Mouse (Mus musculus) megakaryocyte progenitor cell, adult 5-6 weeks (primary cell): Measurements from ENCODE around the gene Ube2j2. TPM values are rescaled to one million over a fixed set of nuclear protein-coding genes. Genes with fewer than 3 reads are reported as not detected.

Source experiments
- ATAC-seq: replicated peaks from 2 replicates; pipeline ENCODE4 v1.8.0; 2016; ENCODE audit warnings: mild to moderate bottlenecking, moderate TSS enrichment, inconsistent platforms; ENCODE audit not compliant: poor library complexity
- total RNA-seq, 2 experiments: library from RNA; stranded (forward) in 1 of 2; stranded (reverse) in 1 of 2; fragments of 157-497, 149-512 nt in 1 of 2; fragments of 200-1000 nt in 1 of 2; gene quantifications; 2 replicates each; pipeline versions ENCODE4 v1.2.3 to v1.2.4; 2015 to 2017

The Ube2j2 gene
- total RNA-seq, 2 experiments from 2014 or later, result 60.5 to 97.5 TPM

- ATAC-seq, result peak; percentile 72
Measured at GRCm38 (mm10) chr4:155962167-155962971, 18.7 kb downstream of the Ube2j2 start, which contains the start of gene C1qtnf12. TSS of gene C1qtnf12 (plus strand) at chr4:155962318.

DNA sequence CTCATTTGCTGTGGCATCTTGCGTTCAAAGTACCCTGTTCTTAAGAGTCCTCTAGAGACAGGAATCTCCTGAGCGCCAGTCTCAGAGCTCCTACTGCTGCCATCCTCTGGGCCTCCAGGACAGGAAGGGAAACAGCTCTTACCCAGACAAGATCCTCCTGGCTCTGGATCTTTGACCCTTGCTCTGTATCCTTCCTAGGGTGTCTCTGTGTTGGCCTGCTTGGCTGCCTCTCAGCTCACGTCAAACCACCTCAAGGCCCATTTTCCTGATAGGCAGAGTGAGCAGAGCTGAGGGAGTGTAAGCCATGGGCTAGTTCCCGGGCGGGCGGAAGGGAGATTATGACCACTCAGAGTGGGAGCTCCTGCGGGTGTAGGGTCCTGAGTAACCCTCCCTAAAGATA lies 19.5 kb downstream of the Ube2j2 start:
- ATAC-seq, result peak; percentile 4

DNA sequence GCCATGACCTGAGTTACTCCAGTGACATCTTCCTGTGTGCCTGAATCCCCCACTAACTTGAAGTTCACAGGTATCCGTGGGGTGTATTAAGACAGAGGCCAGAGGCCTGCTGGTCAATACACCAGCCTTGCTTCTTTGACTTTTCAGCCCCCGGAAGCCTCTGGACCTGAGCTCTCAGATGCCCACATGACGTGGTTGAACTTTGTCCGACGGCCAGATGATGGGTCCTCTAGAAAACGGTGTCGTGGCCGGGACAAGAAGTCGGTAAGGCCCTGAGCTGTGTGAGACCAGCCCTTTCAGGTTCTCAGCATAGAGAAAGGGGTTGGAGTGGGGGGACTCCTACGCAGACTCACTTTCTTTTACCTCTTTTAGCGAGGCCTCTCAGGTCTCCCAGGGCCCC lies 20.8 kb downstream of the Ube2j2 start:
- ATAC-seq, result no peak

DNA sequence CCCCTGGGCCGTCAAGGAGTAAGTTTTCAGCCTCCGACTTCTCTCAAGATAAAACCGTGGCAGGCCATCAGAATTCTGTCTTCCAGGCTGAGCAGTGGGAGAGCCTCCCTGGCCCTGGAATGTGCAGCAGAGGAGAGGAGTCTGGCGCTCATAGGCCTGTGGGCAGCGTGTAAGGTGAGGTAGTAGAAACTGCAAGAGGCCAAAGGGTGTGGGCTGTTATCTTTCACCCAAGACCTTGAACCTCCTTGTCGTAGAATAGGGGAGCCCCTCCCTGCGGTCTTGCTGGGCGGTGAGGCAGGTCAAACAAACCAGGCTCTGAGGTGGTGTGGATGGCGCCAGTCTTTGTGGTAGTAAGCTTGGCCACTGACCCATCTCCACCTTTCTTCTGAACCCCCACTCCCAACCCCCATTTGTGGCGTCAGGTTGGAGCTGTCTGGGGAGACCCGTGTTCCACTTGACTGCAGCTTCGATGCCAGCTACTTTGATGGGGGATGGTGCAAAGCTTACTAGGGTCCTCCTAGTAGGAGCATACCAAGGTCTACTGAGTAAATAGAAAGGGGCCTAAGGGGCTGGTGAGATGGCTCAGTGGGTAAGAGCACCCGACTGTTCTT lies 25.5 kb downstream of the Ube2j2 start:
- peak; percentile 28 for ATAC-seq

- peak; percentile 56 for ATAC-seq
Measured at GRCm38 (mm10) chr4:155970286-155970685, 26.7 kb downstream of the Ube2j2 start.

DNA sequence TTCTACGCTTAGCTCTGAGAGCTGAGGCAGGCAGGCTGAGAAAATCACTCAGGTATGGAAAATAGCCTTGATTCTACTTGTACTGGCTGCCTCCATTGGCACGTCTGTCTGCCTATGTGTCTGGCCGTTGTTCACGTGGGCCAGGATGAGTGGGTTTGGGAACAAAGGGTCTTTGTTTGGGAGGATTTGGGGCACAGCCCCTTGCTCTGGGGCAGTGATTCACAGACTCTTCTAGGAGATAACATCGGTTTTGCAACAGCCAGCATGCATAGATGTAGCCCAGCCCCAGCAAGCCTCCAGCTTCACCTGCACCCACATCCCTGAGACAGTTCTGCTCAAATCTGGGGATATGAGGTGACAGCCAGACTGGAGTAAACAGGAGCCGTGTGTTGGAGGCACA lies 29.0 kb downstream of the Ube2j2 start:
- ATAC-seq, result no peak

GRCm38 (mm10) chr4:155973239-155973638 lies 29.6 kb downstream of the Ube2j2 start:
- peak; percentile 58 for ATAC-seq

GRCm38 (mm10) chr4:155981436-155982082 lies 37.9 kb downstream of the Ube2j2 start:
- peak; percentile 60 for ATAC-seq

DNA sequence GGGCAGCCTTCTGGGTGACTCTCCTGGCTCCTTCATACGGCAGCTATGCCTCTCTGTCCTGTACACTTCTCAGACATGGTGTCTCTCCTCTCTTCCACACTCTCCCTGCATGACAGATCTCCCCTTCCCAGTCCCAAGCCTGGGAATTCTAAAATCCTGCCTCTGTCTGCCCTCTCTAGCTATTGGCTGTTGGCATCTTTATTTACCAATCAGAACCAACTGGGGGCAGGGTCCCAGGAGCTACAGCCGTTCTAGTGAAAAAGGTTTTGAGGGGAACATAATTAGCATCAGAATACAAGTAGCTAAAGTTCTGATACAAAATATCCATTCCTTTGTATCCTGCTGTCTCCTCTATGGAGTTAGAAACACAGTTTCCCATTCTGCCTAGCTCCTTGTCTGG lies 40.2 kb downstream of the Ube2j2 start:
- ATAC-seq, result no peak

- ATAC-seq, result peak; percentile 43
Measured at GRCm38 (mm10) chr4:155991211-155991907, 47.7 kb downstream of the Ube2j2 start.

GRCm38 (mm10) chr4:155991908-155992230 lies 48.2 kb downstream of the Ube2j2 start:
- no peak for ATAC-seq

- ATAC-seq, result peak; percentile 68
Measured at GRCm38 (mm10) chr4:155992241-155992905, 48.7 kb downstream of the Ube2j2 start, which contains the start of the genes B3galt6 and Sdf4. TSS of gene B3galt6 (minus strand) at chr4:155992649. TSS of gene Sdf4 (plus strand) at chr4:155992872.

DNA sequence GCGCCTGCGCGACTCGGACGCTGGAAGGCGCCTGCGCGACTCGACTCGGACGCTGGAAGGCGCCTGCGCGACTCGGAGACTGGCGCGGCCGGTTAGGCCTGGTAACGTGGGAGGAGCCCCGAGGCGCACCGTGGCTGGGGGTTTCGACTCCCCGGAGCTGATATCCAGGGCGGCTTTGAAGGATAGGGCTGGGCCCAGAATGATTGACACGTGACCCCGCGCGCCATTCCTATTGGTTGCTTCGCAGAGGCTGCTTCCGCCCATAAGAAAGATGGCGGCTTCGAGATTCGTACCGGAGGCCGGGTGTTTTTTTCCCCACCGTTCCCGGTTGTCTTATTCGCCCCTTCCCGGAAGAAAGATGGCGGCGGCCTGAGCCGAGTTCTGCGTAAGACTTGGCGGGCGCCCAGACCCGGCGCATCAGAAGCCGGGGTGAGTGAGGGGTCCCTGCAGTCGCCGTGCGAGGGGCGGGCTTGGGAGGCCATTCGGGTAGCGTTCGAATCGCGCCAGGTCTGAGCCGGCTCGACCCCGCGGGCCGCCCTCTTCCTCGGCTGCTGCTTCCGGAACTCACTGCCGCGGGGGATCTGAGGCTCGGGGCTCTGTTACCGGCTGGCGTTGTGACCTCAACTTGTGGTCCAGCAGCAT lies 49.4 kb downstream of the Ube2j2 start:
- ATAC-seq, result peak; percentile 64

DNA sequence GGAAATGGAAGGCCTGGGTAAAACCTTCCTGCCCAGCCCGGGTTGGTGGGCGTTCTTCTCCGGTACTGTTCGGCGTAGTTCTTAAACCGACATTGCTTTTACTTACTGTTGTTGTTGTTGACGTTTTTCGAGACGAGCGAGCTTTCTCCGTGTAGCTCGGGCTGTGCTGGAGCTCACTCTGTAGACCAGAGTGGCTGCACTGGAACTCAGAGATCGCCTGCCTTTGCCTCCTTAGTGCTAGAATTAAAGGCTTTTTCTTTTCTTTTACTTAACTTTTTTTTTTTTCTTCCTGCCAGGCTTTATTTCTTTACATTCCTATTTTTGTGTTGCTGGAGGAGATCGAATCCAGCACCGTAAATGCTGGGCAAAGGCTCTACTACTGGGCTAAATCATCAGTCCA lies 50.0 kb downstream of the Ube2j2 start:
- ATAC-seq, result no peak

DNA sequence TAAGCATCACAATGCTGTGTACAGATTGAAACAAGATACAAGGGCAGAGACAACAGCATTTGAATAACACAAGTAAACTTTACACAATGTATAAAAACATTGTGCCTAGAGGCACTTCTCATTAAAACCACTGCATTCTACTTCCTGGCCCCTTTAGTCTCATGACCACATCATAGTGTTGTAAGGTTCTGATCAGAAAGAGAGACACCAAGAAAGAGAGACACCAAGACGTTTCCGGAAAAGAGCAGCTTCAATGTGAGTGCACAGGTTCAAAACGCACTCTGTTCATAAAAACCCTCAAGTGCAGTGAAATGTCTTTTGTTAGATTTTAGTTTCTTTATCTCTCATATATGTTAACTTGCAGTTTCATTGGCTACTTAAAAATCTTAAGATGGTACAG lies 60.5 kb downstream of the Ube2j2 start:
- no peak for ATAC-seq

GRCm38 (mm10) chr4:156008369-156008768 lies 64.7 kb downstream of the Ube2j2 start:
- no peak for ATAC-seq
